Mouse (Mus musculus) heart, postnatal 36 days (tissue): ENCODE results near the gene Runx2. TPM values are rescaled to one million over a fixed set of nuclear protein-coding genes. Genes with fewer than 3 reads are reported as not detected.

ENCODE experiments used
- DNase-seq, 2 experiments: peaks; one replicate each; pipeline ENCODE4 v3.0.0; 2021 to 2022
- intact Hi-C: fragments of 180-260 bp; cut with DNase I; formaldehyde crosslinking; loops from one replicate; pipeline ENCODE4 v1.15.1; 2025
- total RNA-seq, 2 experiments: library from RNA; stranded (reverse); gene quantifications; 2 replicates each; pipeline ENCODE4 v1.2.3; 2021

The Runx2 gene
- total RNA-seq, 2 experiments from 2014 or later, result 0.30 to 0.50 TPM

DNA sequence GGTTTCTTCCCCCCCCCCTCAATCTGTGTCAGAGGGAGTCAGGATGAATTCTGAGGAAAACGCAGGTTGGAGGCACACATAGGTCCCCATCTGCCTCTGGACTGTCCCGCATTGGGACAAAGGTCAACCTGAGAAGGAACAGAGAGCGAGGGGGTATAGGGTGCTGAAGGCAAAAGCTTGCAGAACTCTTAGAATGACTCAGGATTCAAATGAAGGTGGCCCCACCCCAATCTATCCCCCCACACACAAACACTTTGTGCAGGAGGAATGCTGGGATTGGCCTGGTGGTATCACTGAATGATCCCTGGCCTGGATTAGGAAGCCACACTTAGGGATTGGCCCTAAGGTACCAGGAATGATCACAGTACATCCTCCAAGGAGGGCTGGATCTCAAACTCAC lies 208.8 kb downstream of the Runx2 start:
- no peak for DNase-seq
- intact Hi-C loops, result no loop called here

DNA sequence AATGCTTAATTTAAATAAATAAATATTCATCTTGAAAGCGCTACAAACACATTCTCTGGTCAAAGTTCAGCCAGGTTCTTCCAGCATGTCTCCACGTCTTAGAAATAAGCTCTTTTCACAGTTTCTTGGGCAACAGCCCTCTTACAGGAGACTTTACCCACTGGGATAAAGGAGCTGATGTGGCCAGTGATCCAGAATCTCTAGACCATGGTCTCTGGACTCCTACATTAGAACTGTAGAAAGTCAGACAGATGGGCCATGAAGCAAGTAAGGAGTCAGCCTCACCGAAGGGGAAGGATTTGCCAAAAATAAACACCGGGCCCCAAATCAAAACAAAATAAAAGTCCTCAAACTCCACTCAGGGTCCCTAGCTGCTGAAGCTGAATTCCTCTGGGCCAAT lies 211.4 kb downstream of the Runx2 start:
- intact Hi-C loops, result no loop called here
- no peak for DNase-seq

DNA sequence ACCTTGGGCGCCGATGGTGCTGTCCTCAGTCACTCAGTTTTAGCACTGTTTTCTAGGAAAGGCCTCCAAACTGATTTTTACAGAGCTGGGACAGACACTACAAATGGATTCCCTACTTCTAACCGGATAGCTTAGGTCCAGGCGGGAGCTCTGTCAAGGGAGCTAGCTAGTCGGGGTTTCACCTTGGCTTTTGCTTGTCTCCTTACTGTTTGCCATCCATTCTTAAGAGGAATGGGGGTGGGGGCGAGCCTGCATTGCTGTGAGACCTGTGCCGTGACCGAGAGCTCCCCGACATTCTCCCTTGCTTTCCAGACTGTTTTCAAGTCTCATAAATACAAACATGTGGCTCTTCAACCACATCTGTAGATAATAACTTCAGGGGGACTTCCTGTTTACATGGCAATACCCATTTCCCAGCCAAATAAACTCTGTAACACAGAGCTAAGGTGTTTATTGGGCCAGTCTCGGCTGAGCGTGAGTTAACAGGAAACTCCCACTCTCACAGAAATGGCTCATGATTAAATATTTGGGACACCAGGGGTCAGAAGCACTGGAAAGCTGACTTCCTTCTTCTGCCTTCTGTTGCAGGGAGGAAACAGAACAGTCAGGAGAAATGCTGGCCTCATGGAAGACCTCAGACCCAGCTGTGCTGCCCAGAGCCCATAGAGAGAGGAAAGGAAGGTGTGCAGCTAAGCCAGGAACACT lies 213.1 kb downstream of the Runx2 start:
- intact Hi-C loops, result no loop called here
- DNase-seq, result no peak

DNA sequence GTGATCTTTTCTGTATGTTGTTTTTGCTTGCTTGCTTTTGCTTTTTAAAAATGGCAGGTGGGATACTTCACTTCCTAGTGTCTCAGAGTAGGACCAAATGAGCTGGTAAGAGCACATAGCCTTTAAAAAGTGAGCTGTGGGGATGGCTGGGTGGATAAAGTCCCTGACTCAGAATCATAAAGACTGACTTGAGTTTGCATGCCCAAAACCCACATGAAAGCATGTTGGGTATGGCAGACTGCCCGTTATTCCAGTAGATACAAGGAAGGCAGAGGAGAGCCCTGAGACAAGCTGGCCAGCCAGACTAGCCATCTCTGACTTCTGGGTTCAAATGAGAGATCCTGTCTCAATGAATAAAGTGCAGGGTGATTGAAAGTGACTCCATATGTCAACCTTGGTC lies 214.7 kb downstream of the Runx2 start:
- intact Hi-C loops, result no loop called here
- no peak for DNase-seq

DNA sequence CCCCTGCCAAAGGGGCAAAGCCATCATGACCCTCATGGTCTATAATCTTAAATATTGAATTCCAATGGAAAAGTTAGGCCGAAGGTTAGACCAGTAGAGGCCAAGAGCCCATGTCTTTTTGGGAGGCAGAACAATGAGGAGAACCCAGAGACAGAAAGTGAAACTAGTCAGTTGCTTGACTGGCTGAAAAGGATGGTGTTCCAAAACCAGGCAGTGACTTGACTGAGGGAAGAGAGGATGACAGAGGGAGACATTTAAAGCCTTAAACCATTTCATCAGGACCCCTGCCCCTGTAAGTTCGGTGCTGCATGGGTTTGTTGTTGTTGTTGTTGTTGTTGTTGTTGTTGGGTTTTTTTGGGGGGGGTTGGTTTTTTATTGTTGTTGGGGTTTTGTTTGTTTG lies 215.5 kb downstream of the Runx2 start:
- no peak for DNase-seq
- intact Hi-C loops, result no loop called here

DNA sequence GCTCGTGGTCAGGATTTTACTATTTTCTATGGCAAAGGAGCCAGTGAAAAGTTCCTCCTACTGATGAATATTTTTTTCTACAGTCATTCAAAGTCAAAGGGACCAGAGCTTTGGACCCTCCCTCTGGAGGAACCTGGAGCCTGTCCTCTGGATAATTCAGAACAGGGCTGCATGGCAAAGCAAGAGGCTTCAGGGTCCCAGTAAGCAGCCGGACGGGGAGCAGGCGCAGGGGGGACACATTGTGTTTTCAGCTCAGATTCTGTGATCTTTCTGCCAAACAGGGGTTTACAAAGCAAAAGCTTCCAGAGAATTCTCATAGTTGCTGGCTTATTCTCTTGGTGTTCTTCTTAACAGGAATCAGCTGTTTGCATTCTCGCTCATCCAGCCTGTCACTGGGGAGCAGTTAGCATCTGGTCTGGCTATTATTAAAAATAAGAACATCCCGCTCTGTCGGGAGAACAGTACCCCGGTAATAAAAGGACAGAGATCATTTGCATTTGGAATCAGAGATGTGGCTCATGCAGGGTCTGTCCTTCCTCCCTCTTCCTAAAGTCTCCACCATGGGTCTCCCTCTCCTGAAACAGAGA lies 216.6 kb downstream of the Runx2 start:
- intact Hi-C loops, result no loop called here
- DNase-seq, result peak in 1 of 2 experiments; percentile 17

DNA sequence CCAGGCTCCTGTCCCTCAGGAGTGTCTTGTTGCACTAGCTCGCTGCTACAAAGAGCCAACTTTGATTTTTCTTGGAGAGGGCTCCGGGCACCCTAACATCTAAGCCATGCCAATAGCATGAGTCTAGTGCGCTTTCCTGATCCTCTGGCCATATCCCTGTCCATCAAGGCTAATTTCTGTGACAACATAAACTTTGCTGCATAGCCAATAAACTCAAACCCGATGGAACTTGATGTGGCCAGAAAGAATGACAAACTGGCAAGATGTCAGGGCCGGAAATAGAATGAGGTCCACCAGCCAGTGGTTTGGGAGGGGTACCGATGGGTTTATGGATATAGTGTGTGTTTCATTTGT lies 221.9 kb downstream of the Runx2 start:
- DNase-seq, result no peak
- intact Hi-C loops, result no loop called here

DNA sequence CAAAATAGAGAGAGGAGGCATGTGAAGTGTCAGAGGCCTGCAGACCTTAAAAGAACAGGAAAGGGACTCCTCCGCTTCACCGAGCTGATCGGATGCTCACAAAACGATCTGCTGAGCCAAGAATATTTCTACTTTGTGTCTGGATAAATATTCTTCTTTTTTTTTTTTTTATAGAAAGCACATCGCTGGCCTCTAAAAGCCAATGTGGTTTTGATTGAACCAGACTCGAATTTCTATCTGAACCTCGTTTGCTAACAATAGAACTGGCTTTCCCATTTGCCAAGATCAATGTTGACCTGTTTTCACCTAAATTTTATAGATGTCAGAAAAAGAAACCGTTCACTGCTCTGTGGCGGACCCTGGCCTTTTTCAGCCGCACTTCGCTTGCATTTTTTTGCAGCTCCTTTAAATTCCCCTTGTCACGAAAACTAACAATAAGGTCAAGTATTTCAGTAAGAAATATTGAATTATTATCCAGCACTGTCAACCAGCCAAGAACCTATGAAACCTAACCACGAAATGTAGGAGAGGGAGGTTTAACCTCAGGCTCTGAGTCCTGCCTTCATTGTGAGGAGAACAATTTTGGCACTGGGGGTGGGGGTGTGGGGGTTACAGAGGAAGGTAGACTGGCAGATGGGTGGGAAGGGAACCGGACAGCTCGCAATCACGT lies 222.4 kb downstream of the Runx2 start:
- intact Hi-C loops, result no loop called here
- DNase-seq, result no peak

DNA sequence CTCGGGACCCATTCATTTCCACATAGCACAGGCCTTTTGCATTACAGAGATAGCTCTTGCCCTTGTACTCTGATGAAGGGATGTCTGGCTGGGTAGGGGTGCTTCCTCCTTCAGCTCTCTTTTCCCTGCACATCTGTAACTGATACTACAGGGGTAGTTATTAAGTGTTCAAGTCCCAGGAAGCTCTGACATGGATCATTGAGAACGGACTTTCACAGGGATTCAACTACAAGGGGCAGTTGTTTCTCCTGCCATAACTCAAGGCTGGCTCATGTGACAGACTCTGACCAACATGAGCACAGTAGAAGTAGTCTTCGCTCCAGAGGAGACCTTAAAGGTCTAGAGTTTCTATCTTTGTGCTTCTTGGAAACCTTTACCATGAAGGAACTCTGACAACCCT lies 226.1 kb downstream of the Runx2 start:
- intact Hi-C loops, result no loop called here
- no peak for DNase-seq

DNA sequence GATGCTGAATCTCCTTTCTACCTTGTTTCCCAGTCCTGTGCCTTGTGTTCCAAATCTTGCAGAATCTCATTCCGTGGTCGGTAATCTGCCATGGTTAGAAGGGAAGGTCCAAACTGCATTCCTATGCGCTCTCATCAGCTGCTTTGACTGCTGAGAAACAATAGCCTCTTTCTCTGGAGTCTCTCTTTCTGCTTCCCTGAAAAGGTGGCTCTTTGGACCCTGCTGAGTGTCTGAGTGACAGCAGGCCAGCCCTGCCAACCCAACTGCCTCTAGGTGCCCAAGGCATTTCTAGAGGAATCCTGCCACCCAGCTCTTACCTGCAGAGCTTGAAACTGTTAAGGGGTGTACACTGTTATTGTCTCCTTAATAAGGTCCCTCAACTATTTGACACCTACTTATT lies 226.6 kb downstream of the Runx2 start:
- intact Hi-C loops, result no loop called here

DNA sequence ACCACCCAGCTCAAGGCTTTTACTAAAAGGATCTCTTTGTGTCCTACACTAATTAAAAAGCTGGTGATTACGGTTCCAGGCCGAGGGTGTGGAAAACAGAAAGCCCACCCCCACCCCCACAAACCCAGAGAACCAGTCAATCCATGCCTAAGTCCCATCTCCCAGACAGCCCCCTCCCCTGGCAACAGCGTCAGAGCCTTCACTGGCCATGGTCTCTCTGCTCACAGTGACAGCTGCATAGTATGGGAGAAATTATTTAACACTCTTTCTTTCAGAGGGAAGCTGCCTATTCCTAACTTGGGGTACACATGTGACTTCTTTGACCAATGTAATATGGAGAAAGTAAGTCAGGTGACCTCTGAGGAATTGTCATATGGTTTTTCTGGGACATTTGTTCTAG lies 228.4 kb downstream of the Runx2 start:
- intact Hi-C loops, result no loop called here
- DNase-seq, result no peak

More for the DNA sequence above, 226.6 kb downstream of the Runx2 start:
- DNase-seq, result no peak

DNA sequence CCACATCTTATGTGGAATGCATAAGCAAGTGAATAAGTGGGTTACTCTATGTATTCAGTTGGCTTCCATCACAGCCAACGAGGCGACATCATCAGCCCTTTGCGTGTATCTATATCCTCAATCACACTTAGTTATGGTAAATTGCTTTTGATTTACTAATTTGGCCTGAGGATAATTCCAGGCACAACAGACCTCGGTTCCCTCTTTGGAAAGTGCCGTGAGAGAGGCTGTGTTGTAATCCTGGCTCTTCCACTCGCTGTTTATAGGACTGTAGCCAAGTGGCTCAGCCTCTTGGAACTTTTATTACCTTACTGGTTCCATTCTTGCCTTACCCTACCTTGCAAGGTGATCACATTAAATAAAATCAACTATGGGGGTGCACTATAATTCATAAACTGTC lies 229.8 kb downstream of the Runx2 start:
- DNase-seq, result no peak
- intact Hi-C loops, result no loop called here

DNA sequence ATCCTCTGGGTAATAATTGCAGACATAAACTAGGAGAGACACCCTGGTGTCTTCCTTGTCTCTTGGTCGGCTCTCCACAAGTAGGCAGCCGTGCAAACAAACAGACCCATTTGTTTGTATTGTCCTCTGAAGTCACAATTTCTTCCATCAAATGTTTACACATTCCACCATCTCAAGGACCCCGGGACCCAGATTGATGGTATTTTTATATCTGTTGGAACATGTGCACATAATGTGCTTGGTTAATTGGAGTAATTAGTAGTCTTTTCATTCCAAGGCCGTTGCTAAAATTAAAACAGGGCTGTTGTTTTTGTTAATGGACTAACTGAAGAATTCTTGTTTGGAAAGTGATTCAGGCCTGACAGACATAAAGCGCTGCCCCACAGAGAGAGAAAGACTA lies 236.8 kb downstream of the Runx2 start:
- intact Hi-C loops, result no loop called here
- DNase-seq, result no peak

DNA sequence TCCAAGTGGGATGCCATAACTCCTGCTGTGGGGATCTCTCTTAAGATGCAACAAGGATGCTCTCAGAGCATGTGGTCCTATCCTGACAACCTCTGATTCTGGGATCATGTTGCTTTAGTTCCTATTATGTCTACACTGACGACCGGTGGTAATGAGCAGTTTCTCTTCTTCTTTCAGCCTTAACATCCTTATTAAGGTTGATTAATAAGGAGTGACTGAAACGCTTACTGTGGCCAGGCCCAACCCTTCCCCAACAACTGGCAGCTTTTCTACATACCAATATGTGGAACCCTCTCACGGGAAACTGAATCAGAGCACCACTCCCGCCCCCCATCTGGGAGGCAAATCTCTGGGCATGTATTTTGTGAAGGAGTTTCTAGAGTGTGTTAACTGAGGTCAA lies 243.7 kb downstream of the Runx2 start:
- no peak for DNase-seq
- intact Hi-C loops, result no loop called here

DNA sequence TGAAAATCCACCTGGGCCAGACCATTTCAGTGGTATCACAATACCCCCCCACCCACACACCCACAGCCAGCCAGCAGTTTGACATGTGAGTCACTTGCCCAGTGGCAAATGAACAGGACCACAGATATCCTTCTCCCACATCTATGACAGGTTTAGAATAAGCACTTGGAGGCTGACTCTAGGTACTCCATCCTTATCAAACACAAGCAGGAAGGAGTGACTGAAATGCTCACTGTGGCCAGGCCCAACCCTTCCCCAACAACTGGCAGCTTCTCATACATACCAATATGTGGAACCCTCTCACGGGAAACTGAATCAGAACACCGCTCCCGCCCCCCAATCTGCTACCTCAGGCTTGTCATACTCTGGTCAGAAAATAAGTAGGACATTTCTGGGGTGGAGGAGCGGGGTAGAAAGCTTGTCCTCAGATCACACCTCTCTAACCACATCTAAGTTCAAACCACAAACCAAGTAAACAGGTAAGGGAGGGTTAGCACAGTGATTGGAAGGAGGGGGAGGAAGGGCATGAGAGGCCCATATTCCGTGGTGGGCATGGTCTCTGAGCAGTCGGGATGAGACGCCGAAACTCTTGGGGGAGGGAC lies 245.5 kb downstream of the Runx2 start:
- intact Hi-C loops, result no loop called here
- DNase-seq, result no peak

DNA sequence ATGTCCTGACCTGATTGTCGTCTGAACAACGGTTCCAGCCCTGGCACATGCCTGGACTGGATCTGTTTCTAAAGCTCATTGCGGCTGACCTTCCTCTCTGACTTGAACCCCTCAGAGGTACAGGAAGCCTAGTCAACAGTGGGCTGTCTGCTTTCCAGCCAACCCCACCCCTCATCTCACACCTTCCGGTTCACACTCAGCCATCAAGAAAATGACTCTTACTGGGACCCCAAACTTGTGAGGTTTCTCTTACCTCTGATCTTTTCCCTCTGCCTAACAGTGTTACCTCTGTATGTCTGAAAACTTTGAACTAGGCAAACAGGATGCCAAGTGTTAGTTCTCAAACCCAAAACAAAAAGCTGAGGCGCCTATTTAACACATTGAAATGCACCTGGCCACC lies 247.6 kb downstream of the Runx2 start:
- DNase-seq, result no peak
- intact Hi-C loops, result no loop called here

DNA sequence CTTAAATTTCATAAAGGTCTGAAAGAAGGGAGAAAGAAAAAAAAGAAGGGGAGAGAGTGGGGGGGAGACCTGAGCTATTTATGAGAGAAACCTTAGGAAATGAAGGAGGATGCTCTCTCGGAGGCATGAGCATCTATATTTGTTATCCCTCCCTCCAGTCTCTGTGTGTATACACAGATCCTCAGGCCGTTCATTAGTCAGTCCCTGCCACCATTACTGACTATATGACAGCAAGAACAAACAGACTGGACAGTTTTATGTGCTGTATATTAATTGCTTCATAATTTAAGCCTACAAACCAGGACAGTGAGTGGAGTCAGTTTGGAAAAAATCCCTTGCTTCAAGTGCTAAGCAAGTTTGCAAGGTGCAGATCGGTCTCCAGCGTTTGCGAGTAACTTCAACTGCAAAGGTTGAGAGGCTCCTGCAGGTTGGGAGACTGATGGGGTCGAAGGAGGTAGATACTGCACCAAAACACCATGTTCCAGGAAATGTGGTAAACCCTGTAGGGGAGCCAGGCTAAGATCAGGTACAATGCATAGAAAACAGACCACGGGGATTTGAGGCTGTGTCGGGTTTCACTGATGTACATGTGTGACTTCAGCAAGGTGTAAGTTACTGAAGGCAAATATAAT lies 248.6 kb downstream of the Runx2 start:
- intact Hi-C loops, result no loop called here
- no peak for DNase-seq

DNA sequence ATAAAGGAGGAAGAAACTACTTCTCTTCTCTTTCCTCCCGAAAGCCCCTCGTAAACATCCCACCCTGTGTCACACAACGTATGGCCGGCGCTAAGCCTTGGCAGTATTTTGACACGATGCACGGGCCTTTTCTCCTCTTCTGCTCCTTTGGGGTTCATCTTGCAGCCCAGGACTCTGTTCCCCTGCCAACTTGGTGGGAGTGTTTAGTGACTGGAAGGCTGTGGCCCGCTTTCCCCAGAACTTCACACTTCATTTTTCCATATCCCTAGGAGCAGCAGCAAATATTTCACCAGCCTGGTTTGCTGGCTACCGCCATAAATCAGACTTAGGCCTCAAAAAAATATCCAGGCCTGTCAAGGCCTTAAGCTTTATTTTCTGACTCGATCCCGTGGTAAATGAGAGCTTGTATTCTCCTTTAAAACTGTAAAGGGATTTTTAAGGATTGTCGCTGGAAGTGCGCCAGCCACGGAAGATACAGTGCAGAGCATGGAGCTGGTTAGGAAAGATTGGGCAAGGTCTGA lies 249.2 kb downstream of the Runx2 start:
- intact Hi-C loops, result no loop called here
- no peak for DNase-seq

DNA sequence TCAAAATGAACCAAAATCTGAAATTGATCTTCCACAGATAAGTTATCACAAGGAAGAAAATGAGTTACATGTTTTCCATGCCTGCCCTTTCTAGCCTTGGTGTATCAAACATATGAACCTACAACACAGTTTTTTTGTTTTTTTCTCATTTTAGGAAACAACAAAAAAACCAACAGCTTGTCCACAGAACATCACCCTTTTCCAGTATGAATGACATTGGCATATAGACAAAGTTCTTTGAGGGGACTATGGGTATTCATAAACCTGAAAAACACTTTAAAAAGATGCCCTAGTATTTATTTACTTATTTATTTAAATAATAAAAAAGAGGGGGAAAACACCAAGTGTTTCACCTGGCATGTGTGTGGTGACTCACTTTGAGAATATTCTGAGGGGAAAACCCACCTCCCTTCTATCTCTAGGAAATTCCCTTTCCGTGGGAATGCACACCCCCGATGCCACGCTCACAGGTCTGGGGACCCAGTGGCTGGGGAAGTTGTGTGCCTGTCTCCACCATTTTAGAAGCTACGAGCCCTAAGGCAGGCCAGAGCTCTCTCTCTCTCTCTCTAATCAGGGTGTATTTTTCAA lies 249.9 kb downstream of the Runx2 start:
- no peak for DNase-seq
- intact Hi-C loops, result no loop called here

DNA sequence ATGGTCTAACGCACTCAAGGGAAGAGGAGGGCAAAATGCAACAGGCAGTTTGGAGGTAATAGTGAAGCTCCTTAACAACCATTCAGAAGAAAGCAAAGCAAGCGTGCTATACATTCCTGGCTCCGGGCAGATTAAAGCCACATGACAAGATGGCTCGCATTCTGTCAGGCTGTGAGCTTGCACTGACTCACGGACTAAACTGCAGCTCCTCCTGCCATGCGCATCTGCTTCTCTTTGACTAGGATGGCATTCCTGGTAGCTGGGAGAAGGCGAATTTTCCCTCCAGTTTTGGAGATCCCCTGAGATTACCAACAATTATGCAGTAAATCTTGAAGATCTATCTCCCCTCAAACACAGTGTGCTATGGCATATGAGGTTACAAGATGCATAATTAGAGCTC lies 254.6 kb downstream of the Runx2 start:
- DNase-seq, result no peak
- intact Hi-C loops, result no loop called here
